Mouse (Mus musculus) lung, postnatal 0 days (tissue): ENCODE measurements around the gene Epas1.

Experiments used
- CTCF ChIP-seq: IDR thresholded peaks from 2 replicates; pipeline ENCODE4 v1.5.1; 2016; ENCODE audit warnings: antibody characterized with exemption, mild to moderate bottlenecking
- EP300 ChIP-seq: IDR thresholded peaks from 2 replicates; pipeline ENCODE4 v1.6.1; 2016; ENCODE audit warnings: antibody characterized with exemption, mild to moderate bottlenecking, control low read depth

GRCm38 (mm10) chr17:86798460-86798859 lies 45.0 kb downstream of the Epas1 start:
- TF ChIP-seq CTCF (no peak), EP300 (no peak)
